7 mouse cellular contexts compared by ENCODE assay signal in the genomic region with DNA sequence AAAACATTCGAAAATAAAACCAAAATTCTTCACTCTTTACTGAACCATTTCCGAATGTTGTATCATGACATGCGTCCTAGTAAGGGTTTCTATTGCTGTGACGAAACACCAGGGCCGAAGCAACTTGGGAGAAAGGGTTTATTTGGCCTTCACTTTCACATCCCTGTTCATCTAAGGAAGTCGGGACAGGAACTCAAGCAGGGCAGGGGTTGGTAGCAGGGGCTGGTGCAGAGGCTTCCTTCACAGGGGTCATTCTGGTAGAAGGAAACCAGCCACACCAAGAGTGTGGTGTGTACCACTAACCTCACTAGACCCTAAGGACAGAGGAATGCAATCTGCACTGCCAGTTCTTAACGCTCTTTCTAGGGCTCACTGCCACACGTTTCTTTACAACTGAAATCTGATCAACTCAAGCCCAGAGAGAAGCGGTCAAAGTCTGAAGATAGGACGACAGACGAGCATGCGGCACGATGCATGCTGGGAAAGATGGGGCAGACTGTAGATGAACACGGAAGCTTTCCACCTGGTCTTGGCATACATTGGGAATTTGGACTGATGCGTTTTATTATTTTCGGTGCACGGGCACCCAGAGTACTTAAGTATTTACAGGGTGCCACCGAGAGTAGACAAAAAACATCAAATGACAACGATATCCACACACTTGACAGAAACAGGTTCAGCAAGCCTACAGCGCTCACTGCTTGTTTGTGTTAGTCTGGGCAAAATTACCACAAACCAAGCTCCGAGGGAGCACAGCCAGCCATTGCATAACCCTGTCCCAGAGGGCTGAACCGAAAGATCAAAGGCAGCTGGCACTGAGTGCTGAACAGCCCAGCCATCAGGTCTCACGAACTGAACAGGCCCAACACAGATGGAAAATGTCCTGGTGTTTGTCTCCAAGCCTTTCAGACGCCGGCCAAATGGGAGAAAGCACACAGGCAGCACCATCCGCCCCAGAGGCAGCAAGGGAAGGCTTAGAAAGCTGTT. TPM values are rescaled to one million over a fixed set of nuclear protein-coding genes. Genes with fewer than 3 reads are reported as not detected.
A peak's percentile ranks its signal among the peaks of the same experiment; 100 is the strongest.
DNase-seq lines count a peak whose midpoint lies in the region; ATAC-seq lines count a peak whose summit lies in the region.

No protein-coding gene starts in this region.

- no peak overlapping the region for H3K4me3 ChIP-seq in liver, embryonic 16.5 days (ENCODE audit: low read depth, low read length)
- no peak overlapping the region for H3K4me3 ChIP-seq in forebrain, embryonic 10.5 days

- H3K4me2 ChIP-seq in liver, embryonic 16.5 days (ENCODE audit: low read depth, low read length), result no peak overlapping the region

- ATAC-seq in liver, embryonic 16.5 days (ENCODE audit: low read depth), result peak; percentile 62
- ATAC-seq in activated CD4-positive, CD25-positive, alpha-beta regulatory T cell, adult 4 months, result no peak

- no peaks in the 10 kb centered on the region for H3K9me3 ChIP-seq in liver, embryonic 16.5 days (replicated peaks; ENCODE audit: control insufficient read depth, low read length)
- H3K9me3 ChIP-seq in forebrain, embryonic 10.5 days, result peaks cover 3% of the 10 kb centered on the region; the same call in 1 of the 2 replicates

- no peaks in the 10 kb centered on the region for H3K27me3 ChIP-seq in liver, embryonic 16.5 days (ENCODE audit: control insufficient read depth, insufficient read depth, low read depth, low read length)
- no peaks in the 10 kb centered on the region for H3K27me3 ChIP-seq in forebrain, embryonic 10.5 days (ENCODE audit: poor library complexity, severe bottlenecking)

- DNase-seq in ovary, adult 18-20 months (ENCODE audit: low spot score), result peak; percentile 56
- DNase-seq in ovary, postnatal 10 days (ENCODE audit: low spot score), result no peak
- DNase-seq in cerebellum, adult 9-10 months, result peak; percentile 34
- peak; percentile 62 to 82 for DNase-seq in heart, adult 9 months (ENCODE audit: low spot score in 2 of 2)
- no peak for DNase-seq in forebrain, embryonic 10.5 days (ENCODE audit: extremely low spot score, low spot score)

- peaks cover 2% of the 10 kb centered on the region; the same call in 1 of the 2 replicates for H3K36me3 ChIP-seq in liver, embryonic 16.5 days (ENCODE audit: control insufficient read depth, insufficient read depth)
- H3K36me3 ChIP-seq in forebrain, embryonic 10.5 days (replicated peaks), result no peaks in the 10 kb centered on the region

- H3K27ac ChIP-seq in liver, embryonic 16.5 days (ENCODE audit: low read length), result peak overlapping the region; percentile 76
- H3K27ac ChIP-seq in forebrain, embryonic 10.5 days, result no peak overlapping the region

- 63% methylated on average over 26 of the region's 26 CpGs for WGBS in liver, embryonic 16.5 days (ENCODE audit: insufficient replicate concordance)
- WGBS in forebrain, embryonic 10.5 days, result 88% methylated on average over 26 of the region's 26 CpGs

- no peak overlapping the region for H3K9ac ChIP-seq in liver, embryonic 16.5 days (ENCODE audit: low read depth, low read length)

- H3K4me1 ChIP-seq in liver, embryonic 16.5 days (ENCODE audit: control insufficient read depth, low read depth, low read length), result peaks cover 16% of the 10 kb centered on the region
- H3K4me1 ChIP-seq in forebrain, embryonic 10.5 days, result no peaks in the 10 kb centered on the region

RNA-seq across cellular contexts. Expression of a gene that starts 54.7 kb away (rescaled TPM):
- not detected in 2 replicates for polyA plus RNA-seq in liver, embryonic 16.5 days (2015; fragmentation: Nextera tagmentation; extraction: Ambion mirVana)
- not detected for polyA plus RNA-seq in activated CD4-positive, CD25-positive, alpha-beta regulatory T cell, adult 4 months (2017; shearing (Covaris generic))
- not detected in 2 replicates for polyA plus RNA-seq in forebrain, embryonic 10.5 days (2016; fragmentation: Nextera tagmentation; extraction: Ambion mirVana)

Comparison
In these comparisons a context has a peak if more than half of its experiments do, and no peak if none do; other contexts are left out.
1. DNase-seq: peak in ovary, adult 18-20 months (single experiment), cerebellum, adult 9-10 months (single experiment) and heart, adult 9 months (2 of 2); none in ovary, postnatal 10 days (single experiment) and forebrain, embryonic 10.5 days (single experiment).